Mouse (Mus musculus) gastrocnemius, postnatal 4 days (tissue): ENCODE data around the gene Gm1993. TPM values are rescaled to one million over a fixed set of nuclear protein-coding genes. Genes with fewer than 3 reads are reported as not detected.
"Not testable (repeated sequence)": the region's sequence is repeated elsewhere in the genome, so short reads cannot be mapped to it uniquely, and the experiment has no call there.

Source experiments
- DNase-seq, 2 experiments: peaks; one replicate each; pipeline ENCODE4 v3.0.0; 2021 to 2022; ENCODE audit warnings: low spot score in 2 of 2, mixed read lengths in 2 of 2
- long read RNA-seq, 2 experiments: library from polyadenylated mRNA; stranded (forward); transcript quantifications; one replicate each; pipeline ENCODE4 v2.0.0; 2021
- total RNA-seq, 2 experiments: library from RNA; stranded (reverse); gene quantifications; 2 replicates each; pipeline ENCODE4 v1.2.3; 2021

Gene Gm1993
- total RNA-seq = not detected
- long read RNA-seq, experiment 1 = 0 reads
- long read RNA-seq, experiment 2 = 0 reads

DNA sequence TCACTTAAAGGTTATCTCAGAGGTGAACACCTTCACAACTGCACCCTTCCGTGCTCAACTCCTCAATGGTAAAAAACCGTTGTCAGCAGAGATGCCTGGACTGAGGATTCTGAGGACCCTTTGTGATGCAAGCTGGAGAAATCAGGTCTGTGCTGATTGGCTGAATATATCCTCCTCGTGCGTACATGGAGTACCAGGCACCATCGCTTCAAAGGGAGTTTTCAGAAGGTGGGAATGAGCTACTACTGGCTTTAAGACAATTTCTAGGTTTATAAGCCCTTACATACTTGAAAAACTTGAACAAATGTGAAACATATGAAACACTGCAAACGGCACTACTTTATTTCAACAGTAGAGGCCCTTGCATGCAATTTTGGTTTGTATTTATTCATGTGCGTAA, at the start of gene Gm1993:
Gene Gm1993, minus strand, starts transcription at position 101 of the 400 bp plus-strand sequence.
- DNase-seq = not testable (repeated sequence)
